Comparison of ENCODE assay signal across 8 mouse cellular contexts in the genomic region with DNA sequence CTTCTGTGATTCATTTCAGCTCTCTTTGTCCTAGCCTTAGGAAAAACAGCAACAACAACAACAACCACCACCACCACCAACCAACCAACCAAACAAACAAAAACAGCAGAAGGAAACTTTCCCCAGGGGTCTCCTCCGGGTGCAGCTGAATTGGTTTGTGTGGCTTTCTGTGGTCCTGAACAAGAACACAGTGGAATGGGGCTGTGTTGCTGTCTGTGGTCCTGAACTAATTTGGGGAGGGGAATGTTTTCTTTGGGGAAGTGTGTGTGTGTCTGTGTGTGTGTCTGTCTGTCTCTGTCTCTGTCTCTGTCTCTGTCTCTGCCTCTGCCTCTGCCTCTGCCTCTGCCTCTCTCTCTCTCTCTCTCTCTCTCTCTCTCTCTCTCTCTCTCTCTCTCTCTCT.
DNase-seq lines count a peak whose midpoint lies in the region; ATAC-seq and TF ChIP-seq lines count a peak whose summit lies in the region.
"Not testable (repeated sequence)": the region's sequence is repeated elsewhere in the genome, so short reads cannot be mapped to it uniquely, and the experiment has no call there.

No protein-coding gene starts in this region.

- in situ Hi-C loops in CH12.LX (cut with MboI; ENCODE audit: low pct_ligation_motif_present, low pct_unique_long_range_greater_than_20kb, low sequenced_read_pairs), result not testable (repeated sequence)

- H3K9me3 ChIP-seq in CH12.LX (replicated peaks; ENCODE audit: low read length); kidney, postnatal 0 days (replicated peaks; ENCODE audit: low read length); lung, embryonic 14.5 days (ENCODE audit: low read depth, low read length); neural tube, embryonic 13.5 days: not testable (repeated sequence)

- 10% methylated on average over 1 of the region's 1 CpGs for WGBS in kidney, postnatal 0 days
- 10% methylated on average over 1 of the region's 1 CpGs for WGBS in lung, embryonic 14.5 days
- WGBS in neural tube, embryonic 13.5 days, result 0% methylated on average over 1 of the region's 1 CpGs

- not testable (repeated sequence) for TF ChIP-seq CTCF in CH12.LX (conservative IDR thresholded peaks at IDR 0.05 in 1 of 2, IDR thresholded peaks at IDR 0.05 in 1 of 2; ENCODE audit: low read depth in 2 of 2, low read length in 2 of 2); brain, embryonic 14.5 days (IDR thresholded peaks at IDR 0.05; ENCODE audit: borderline replicate concordance, extremely low read depth, insufficient read depth, insufficient read length); kidney, postnatal 0 days (IDR thresholded peaks at IDR 0.05; ENCODE audit: low read depth); lung, embryonic 14.5 days (IDR thresholded peaks at IDR 0.05; ENCODE audit: low read depth)

- ATAC-seq in kidney, postnatal 0 days (replicated peaks; ENCODE audit: low FRiP score, low read depth); lung, embryonic 14.5 days (ENCODE audit: insufficient read depth); neural tube, embryonic 13.5 days (ENCODE audit: low read depth): not testable (repeated sequence)

- dilution Hi-C loops in CH12.LX (cut with MboI; ENCODE audit: extremely low pct_ligation_motif_present, extremely low pct_unique_long_range_greater_than_20kb, low sequenced_read_pairs), result not testable (repeated sequence)

- not testable (repeated sequence) for H3K9ac ChIP-seq in CH12.LX (ENCODE audit: insufficient read depth, low read depth); kidney, postnatal 0 days (ENCODE audit: low read depth, low read length); lung, embryonic 14.5 days; neural tube, embryonic 13.5 days

- H3K4me3 ChIP-seq in CH12.LX (replicated peaks in 1 of 3; ENCODE audit: low read depth in 2 of 3, low read length in 2 of 3, poor library complexity in 1 of 3); kidney, postnatal 0 days (replicated peaks; ENCODE audit: low read depth, low read length); lung, embryonic 14.5 days (ENCODE audit: low read depth, low read length); neural tube, embryonic 13.5 days: not testable (repeated sequence)

- TF ChIP-seq POLR2A in CH12.LX (IDR thresholded peaks at IDR 0.05; ENCODE audit: low read depth, low read length); brain, embryonic 14.5 days (IDR thresholded peaks at IDR 0.05; ENCODE audit: borderline replicate concordance, extremely low read depth, insufficient read depth, insufficient read length, poor library complexity, severe bottlenecking): not testable (repeated sequence)

- not testable (repeated sequence) for TF ChIP-seq EP300 in CH12.LX (IDR thresholded peaks at IDR 0.05; ENCODE audit: low read length)

- not testable (repeated sequence) for H3K27ac ChIP-seq in CH12.LX (ENCODE audit: insufficient read depth, low read depth); kidney, postnatal 0 days; lung, embryonic 14.5 days (ENCODE audit: low read depth)
- H3K27ac ChIP-seq in neural tube, embryonic 13.5 days (replicated peaks), result peak overlapping the region; percentile 64

- peaks cover 35% of the 10 kb centered on the region for H3K27me3 ChIP-seq in CH12.LX (replicated peaks)
- H3K27me3 ChIP-seq in kidney, postnatal 0 days (ENCODE audit: insufficient read depth, low read length); lung, embryonic 14.5 days (ENCODE audit: insufficient read depth, low read length); neural tube, embryonic 13.5 days: not testable (repeated sequence)

- H3K79me2 ChIP-seq in CH12.LX (replicated peaks; ENCODE audit: control insufficient read depth, extremely low read depth, insufficient read depth, poor library complexity, severe bottlenecking), result not testable (repeated sequence)

- H3K36me3 ChIP-seq in CH12.LX (replicated peaks in 1 of 2; ENCODE audit: control insufficient read depth in 1 of 2, insufficient read depth in 1 of 2, low read length in 1 of 2); kidney, postnatal 0 days (ENCODE audit: insufficient read depth, low read length); lung, embryonic 14.5 days (ENCODE audit: insufficient read depth); neural tube, embryonic 13.5 days: not testable (repeated sequence)

- TF ChIP-seq RAD21 in CH12.LX (IDR thresholded peaks at IDR 0.05; ENCODE audit: low read depth, low read length), result not testable (repeated sequence)

- DNase-seq in CH12.LX (ENCODE audit: extremely low read depth), result peak; percentile 1
- DNase-seq in R1 (ENCODE audit: low read depth, low spot score), result peak; percentile 69
- peak; percentile 19 for DNase-seq in brain, embryonic 14.5 days (ENCODE audit: low read depth)
- DNase-seq in embryo, embryonic 11.5 days (ENCODE audit: low read depth, low spot score), result peak; percentile 37
- peak; percentile 60 for DNase-seq in forelimb bud, embryonic 11.5 days (ENCODE audit: low read depth, low spot score)
- DNase-seq in kidney, postnatal 0 days (ENCODE audit: low spot score), result peak; percentile 21
- DNase-seq in lung, embryonic 14.5 days, result peak; percentile 64

- H3K4me1 ChIP-seq in CH12.LX (ENCODE audit: control insufficient read depth in 1 of 2, insufficient read depth in 2 of 2); kidney, postnatal 0 days (replicated peaks; ENCODE audit: insufficient read depth, low read length); lung, embryonic 14.5 days (ENCODE audit: insufficient read depth): not testable (repeated sequence)
- H3K4me1 ChIP-seq in neural tube, embryonic 13.5 days (replicated peaks), result peaks cover 13% of the 10 kb centered on the region

- H3K4me2 ChIP-seq in CH12.LX (ENCODE audit: insufficient read depth, low read depth, poor library complexity, severe bottlenecking); kidney, postnatal 0 days (ENCODE audit: low read length); lung, embryonic 14.5 days; neural tube, embryonic 13.5 days: not testable (repeated sequence)

Comparison
In these comparisons a context has a peak if more than half of its experiments do, and no peak if none do; other contexts are left out.
1. DNase-seq: peak in every context shown above with its lines; median percentile 69 in R1; 64 in lung, embryonic 14.5 days; 60 in forelimb bud, embryonic 11.5 days; 37 in embryo, embryonic 11.5 days; 21 in kidney, postnatal 0 days; 19 in brain, embryonic 14.5 days; 1 in CH12.LX.